Mouse (Mus musculus) lung, postnatal 4 days (tissue): ENCODE data around the gene Ccdc124.

Experiments used
- DNase-seq, 2 experiments: peaks; one replicate each; pipeline ENCODE4 v3.0.0; 2021

The Ccdc124 gene

DNA sequence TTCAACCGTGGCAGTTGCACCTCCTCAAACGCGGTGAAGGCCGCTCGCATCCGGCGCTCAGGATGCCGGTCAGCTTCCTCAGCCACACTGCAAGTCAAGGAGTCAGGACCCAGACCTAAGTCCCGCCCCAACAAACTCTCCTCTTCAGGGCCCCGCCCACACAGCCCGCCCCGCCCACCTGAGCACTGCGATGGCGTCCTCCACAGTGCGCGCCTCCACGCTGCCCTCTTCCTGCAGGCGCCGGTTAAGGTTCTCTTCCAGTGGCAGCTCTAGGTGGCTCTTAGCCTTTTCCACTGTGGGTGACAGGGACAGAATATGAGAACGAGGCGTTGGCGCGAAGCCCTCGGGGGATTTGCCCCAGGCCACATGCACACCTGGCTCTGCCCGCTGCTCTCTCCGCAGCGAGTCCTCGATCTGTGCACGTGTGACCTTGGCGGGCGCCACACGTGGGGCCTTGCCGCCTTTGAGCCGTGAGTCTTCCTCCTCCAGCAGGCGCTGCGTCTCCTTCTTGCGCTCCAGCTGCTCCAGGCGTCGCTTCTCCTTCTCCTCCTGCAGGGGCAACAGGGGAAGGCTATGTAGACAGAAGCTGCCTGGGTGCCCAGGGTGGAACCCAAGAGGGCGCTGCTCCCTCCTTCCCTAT is 5.1 kb downstream of the Ccdc124 start:
- peak; percentile 75 to 76 for DNase-seq

DNA sequence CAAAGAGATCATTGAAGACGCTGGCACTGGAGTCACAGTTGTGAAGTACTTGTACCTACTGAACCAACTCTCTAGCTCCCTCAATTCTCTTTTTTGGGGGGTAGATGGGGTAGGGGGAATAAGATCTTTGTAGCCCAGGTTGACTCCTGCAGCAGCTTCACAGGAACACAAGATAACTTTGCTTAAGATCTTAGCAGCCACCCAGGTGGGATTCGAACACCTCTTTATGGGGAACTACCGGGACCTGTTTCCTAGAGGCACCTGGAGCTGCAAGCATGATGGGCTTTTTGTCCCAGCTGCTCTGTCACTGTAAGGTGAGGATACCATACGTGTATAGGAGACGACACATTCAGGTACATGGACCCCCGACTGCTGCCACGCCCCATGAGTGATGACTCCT is 7.2 kb downstream of the Ccdc124 start:
- DNase-seq: no peak

DNA sequence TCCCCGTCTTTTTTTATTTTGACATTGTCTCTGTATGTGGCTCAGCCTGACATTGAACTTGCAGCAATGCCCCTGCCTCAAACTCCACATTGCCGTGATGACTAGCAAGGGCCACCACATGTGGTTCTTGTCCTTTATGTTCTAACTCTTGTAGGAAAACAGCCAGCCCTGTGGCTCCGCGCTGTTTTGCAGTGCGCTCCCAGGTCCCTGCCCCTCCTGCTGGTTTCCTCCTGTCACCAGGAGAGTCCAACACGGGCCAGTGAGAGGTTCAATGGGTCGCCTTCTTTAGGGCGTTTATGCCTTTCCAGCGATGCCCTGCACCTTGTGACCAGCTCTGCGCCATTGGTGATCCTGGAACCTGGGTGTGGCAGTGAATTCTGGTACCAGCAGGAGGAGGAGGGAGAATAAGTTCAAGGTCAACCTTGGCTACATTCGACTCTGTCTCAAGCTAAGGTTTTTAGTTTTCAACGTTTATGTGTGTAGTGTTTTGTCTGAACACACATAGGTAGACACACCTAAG is 7.7 kb downstream of the Ccdc124 start:
- no peak for DNase-seq

DNA sequence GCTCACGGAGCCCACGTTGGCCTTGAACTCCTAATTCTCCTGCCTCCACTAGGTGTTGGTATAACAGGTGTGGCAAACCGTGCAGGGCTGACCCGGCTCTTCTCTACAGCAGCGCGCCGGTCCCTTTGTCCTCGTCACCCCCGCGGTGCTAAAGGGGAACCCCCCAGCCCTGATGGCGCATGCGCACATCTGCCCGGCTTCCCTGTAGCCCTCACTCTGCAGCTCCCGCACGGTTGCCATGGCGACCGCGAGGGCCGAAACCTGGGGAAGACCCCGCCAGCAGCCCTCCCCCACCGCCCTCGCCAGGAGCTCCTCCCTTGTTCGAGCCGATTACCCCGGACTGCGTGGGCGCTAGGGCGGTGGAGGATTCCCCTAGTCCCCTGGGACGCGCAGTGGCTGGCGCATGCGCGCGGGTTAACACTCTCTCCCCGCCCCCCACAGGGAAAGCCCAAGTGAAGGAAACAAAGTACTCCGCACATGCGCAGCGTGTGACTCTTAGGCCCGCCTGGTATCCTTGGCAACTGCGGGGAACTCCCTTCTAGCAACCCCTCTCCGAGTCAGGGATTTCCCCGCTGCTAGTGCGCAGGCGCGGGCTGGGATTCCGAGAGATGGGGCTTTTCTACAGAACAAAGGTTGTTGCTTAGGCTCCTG is 8.3 kb downstream of the Ccdc124 start:
- peak; percentile 99 for DNase-seq

DNA sequence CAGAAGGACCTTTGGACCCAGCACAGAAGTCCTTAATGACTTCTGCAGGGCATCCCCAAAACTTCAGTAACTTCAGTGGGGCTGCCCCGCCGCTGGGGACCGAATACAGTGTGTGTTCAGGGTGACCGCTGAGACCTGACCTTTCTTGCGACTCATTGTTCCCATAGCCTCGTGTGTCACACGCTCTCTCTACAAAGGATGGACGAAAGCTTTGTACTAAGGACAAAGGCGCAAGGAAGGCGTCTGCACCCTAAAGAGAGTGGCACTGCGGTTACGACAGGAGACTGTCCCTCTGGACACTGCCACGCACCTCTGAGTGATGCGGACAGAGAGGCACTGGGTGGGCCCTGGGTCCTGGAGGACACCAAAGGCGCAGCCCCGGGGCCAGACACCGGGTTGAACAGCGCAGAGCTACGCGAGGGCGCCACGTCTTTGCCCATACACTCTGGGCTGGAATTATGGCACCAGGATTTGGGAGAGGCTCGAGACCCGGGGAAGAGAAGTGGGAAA is 9.0 kb downstream of the Ccdc124 start:
- peak in 1 of 2 experiments; percentile 33 for DNase-seq

DNA sequence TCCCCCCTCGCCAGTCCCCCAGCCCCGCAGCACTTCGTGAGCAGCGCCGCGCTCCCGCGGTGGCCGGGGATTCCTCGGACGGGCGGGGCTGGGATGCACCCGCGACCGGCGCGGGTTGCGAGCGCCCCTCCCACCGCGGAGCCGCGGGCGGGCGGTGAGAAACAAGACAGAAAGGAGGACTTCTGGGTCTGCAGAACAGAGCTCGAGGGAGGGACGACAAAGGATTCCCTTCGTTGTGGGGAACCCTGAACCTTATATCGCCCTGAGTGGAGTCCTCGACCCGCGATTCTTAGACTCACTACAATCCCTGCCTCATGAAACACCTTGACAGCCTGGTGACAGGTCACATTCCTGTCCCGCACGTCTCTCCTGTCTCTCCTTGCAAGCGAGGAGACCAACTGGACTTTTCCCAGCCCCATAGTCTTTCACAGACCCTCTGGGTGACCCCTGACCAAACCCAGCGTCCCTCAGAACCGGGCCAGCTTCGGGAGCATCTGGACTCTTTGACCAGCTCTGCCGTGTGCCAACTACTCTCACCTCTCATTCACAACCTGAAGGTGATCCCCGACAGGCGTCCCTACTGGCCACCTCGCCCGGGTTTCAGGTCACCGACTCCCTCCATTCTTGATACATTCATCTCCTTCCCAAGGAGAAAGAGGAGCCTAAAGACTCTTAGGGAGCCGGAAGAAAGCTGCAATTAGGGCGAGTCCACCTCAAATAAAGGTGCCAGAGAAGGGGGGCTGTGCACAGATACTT is 9.6 kb downstream of the Ccdc124 start:
- DNase-seq: peak in 1 of 2 experiments; percentile 37

DNA sequence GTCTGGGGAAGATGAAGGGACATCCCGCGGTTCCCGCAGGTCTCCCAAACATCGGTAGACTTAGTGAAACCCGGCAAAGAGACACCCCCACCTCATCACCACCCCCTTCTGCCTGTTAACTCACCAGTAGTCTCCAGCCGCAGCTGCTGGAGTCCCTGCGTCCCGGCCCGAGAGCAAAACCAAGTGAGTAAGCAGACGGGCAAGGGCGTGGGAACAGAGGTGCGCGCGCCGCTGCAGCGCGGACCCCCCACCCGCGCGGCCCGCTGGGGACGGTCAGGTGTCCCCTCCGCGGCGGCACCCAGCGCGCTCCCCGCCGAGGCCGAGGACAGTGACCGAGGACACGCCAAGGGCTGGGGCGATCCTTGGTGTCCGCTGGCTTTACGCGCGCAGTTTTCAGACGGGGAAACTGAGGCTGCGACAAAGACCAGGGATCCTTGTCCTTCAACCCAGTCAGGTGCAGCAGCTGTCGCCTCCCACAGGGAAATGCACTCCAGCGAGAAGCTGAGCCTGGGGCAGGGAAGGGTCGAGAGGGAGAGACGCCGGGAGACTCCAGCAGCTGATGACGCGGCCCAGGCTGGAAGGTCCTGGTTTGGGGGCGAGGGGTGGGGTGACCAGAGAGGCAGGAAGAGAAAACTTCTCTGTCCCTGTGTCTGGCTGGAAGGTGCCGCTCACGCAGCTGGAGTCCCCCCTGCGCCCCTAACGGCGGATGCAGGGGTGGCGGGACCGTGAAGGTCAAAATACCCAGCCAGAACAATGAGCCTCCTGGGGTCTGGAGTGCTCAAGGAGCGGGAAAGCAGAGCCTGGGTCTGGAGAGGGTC is 10.7 kb downstream of the Ccdc124 start, which contains the start of gene Kcnn1:
Kcnn1 (minus strand) TSS at position 435 of the 818 bp plus-strand sequence.
- no peak for DNase-seq

DNA sequence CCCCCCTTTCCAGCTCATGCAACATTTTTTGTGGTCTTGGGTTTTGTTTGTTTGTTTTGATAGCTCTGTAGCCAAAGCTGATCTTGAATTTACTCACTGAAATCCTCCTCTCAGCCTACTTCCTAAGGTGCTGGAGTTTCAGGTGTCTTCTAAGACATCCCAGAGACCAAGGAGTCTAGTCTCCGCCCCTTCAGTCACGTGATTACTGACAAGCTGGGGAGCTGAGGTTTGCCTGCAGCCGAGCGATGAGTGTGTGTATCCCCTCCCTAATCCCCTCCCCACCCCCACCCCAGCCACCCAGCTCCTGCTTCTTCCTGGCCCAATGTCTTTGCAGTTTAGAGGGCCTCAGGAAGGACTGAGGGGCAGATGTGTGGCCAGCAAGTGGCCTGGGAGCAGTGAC is 16.2 kb downstream of the Ccdc124 start:
- DNase-seq: no peak

DNA sequence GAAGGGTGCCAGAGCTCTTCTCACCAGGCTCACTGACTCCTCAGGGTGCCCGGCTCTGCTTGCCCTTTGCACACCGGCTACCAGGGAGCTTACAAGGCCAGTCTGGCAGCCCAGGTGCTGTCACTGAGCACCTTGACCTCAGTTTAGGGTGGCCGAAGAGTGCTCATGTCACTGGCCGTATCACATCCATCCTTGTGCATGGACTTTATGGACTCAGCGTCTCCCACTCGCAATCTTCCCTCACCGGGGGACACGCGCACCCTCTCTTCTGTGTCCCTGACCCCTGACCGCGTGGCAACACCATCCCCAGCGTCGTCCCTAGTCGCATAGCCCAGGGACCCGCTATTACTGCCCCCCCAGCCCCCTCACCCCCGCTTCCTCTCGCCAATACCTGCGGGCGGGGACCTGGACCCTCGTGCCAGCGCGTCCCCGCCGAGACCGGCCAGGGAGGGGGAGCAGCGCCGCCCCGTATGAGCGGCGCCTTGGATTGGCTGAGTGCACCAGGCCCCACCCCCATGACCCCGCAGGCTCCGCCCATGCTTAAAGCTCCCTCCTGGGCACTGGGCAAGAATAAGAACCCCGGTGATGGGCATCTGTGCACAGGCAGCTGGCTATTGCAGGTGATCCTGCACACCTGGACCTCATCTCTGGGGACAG is 17.1 kb downstream of the Ccdc124 start:
- peak; percentile 71 to 75 for DNase-seq

DNA sequence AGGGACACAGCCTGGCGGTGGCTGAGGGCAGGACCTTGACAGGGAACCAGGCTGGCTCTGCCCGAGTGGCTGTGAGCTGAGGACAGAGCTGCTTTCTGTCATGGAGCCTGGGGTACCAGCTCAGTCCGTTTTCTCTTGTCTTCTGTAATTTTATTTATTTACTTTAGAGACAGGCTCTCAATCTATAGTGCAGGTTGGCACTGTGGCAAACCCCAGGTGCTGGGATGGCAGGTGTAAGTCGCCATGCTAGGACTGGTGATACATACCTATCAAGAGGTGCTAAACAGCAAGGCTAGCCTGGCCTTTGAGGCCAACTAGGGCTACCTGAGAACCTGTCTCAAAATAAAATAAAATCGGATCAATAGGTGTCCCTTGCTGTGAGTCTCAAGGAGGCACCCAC is 17.7 kb downstream of the Ccdc124 start:
- no peak for DNase-seq

DNA sequence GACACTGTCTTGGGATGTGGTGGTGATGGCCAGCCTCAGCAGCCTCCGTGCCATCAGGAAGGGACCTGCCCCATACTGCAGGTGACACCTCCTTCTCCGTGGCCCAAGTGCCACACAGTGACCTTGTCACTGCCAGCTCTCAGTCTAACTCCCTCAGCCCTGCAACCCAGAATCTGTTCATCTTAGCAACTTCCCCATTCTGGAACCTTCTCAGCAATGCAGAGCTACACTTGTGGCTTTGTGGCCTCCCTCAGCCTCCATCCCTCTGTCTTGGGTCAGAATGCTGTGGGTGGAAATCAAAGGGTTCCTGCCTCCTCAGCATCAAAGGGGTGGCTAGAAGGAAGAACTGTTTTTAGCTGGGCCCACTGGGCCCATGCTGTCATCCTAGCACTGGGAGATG is 19.9 kb downstream of the Ccdc124 start:
- DNase-seq: peak in 1 of 2 experiments; percentile 40

DNA sequence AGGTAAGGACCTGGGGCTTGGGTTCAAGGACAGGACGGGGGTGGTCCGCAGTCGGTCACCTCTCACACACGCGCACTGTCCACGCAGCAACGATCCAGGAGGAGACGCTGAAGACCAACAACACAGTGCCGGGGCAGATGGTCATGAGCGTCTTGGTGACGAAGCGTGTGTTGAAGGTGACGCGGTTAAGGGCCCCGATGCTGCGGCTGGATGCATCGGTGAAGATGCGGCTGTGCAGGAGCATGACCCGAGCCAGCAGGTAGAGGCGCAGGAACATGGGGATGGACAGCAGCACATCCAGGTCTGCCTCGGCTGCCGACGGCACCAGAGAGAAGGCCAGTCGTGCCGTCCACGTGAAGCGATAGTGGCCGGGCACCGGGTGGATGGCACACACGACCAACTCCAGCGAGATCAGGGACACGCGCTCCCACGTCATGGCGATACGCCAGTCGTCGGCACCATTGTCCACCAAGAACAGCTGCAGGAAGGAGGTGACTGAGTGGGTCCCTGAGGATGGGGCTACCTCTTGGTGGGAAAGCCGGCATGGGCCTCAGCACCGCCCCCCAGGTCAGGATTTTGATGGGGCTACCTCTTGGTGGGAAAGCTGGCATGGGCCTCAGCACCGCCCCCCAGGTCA is 21.0 kb downstream of the Ccdc124 start:
- DNase-seq: no peak

DNA sequence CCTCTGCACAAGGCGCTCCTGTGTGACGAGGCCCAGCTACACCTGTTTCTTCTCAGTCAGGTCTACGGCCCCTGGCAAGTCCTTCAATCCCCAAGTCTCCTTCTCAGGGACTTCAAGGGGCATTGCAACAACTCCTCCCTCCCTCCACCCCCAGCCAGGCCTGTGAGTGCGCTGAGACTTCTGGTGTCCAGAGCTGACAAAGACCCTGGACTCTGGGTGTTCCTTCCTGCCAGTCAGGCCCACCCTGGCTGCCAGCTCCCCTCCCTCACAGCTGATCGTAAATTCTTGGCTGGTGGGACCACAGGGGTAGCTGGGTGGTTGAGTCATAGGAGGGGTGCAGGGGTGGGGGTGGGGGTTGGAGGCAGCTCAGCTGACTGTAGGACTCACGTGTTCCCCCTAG is 21.9 kb downstream of the Ccdc124 start:
- DNase-seq: no peak

DNA sequence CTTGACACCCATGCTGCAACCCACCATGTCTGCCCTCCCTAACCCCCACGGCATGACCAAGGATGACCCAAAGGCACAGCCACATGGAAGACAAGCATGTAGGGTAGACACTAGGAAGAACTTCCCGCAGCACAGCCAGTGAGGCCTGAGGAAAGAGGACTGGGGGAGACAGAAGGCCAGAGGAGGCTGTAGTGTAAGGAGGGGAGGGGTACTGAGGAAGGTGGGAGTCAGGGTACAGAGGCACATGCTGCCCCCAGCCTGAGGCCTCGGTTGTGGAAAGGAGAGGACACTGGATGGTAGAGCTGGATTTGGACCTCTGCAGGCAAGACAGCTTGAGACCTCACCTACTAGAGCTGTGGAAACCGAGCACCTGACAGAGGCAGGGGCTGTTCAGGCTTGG is 22.8 kb downstream of the Ccdc124 start:
- no peak for DNase-seq

DNA sequence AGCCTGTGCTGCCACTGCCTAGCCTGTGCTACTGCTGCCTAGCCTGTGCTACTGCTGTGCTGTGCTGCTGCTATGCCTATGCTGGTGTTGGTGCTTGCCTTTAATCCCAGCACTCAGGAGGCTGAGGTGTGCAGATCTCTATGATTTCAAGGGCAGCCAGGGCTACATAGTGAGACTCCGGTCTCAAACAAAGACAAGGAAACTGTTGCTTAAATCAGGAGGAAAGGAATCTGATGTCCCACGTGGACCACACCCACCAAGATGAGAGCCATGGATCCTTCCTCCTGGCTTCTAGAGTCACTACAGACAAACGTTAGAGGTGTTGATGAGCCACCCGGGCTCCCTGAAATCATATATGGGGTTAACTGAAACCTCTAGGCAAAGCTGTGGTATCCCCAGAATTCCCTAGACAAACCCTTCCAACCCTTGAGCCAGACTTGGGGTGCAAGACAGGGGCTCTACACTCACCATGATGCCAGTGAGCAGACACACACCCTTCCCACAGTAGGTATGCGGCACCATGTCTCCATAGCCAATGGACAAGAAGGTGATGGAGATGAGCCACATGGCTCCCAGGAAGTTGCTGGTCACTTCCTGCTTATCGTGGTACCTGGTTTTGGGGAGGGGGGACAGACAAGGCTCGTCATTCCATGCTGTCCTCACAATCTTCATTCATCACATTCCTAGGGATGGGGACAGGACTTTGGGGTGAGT is 23.4 kb downstream of the Ccdc124 start:
- DNase-seq: no peak

DNA sequence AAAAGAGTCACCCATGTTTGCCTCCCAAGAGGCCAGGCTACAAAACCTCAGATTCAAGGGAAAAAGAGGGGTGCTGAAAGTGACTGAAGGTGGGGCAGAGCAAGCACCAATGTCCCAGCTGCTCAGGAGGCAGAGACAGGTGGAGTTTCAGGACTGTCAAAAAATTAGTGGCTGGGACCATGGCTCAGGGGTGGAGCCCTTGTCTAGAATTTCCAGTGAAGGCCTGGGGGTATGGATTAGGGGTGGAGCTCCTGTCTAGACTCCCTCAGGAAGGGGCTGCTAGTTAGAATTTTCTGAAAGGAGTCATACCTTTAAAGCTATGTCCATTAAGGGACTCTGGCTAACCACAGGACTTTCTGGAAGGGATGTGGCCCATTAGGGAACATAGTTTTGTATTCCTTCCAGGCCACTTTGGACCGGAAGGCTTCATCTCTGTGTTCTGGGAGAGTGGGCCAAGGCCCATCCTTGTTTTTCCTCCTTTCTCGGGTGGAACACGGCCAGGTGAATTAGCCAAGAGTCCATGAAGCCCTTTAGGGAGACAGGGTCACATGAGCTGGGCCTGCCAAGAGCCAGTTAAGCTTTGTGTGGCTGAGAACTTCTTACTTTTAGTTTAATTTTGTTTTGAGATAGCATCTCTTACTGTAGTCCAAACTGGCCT is 24.3 kb downstream of the Ccdc124 start:
- no peak for DNase-seq

DNA sequence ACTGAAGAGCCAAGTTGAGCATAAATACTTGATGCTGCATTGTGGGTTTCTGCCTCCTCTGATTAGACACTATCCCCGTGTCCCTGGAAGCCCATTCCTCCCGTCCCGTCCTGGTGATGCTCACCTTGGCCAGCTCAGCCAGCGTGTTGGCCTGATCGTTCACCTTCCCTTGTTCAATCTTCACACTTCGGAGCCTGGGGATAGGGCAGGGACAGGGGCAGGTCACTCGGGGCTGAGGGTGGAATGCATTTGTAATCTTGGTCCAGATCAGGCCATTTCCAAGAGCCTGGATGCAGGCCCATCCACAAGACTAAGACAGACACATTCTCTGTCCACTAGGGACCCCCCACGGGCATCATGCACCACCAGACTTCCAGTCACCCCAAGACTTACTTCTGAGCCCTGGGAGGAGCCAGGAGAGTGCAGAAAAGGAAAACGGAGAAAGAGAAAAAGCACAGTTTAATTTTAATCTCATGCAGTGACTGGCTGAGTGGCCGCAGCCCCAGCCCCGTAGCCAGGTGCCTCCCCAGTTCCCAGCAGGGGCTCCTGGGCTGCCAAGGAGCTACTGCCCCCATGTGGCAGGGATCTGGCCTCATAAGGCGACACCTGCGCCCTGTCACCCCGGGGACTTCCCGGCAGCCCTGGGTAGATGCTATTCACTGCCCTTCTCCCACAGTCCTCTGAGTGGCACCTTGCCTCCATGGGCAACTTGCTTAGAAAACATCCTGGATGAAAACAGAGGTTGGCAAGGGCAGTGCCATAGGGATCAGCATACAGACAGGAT is 27.2 kb downstream of the Ccdc124 start:
- no peak for DNase-seq

DNA sequence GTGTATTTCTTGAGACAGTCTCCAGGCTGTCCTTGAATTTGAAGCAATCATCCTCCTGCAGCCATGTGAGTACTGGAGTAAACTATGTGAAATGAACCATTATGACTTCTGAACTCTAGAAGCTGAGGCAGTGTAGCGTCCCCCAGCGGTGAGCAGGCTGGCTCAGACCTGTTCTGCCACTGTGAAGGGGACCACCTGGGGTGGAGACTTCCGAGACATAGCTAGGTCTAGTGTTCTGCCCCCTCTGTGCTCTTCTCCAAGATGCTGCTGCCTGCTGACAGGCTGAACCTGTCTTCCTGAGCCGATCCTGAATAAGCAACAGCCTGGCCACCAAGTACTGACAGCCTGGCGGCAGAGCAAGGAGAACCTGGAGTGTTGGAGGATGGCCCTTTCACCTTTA is 28.6 kb downstream of the Ccdc124 start:
- DNase-seq: no peak

DNA sequence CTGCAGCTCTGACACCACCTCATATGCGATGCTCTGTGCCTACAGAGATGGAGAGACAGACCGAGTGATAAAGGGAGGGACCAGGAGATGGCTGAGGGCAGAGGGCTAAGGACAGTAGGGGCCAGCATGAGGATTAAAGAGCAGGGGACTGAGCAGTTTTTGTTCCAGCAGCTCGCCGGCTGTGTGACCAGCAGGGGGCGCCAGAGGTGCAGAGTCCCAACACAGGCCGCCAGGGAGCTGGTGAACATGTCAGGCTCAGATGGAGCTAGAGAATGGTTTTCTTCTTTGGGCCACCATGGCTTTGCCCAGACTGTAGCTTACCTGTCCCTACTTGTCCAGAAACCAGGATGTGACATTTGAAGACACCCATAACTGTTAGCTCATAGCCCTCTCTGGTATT is 29.2 kb downstream of the Ccdc124 start:
- DNase-seq: peak; percentile 86 to 93

DNA sequence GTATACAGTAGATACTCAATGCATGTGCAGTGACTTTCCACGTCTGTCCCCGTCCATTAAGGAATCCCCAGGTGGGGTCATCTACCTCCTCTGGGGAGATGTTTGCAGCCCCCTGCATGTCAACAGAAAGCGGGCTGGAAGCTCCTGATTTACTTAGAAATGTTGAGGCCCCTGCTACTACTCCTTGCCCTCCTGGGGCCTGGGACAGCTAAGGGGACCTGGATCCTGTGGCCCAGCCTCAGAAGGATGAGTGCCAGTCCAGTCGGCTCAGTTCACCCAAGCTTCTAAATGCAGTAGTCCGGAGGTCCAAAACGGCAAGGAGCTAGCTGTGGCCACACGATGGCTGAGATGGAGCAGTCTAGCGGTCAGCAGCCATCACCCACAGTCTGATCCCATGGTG is 29.8 kb downstream of the Ccdc124 start:
- no peak for DNase-seq
